Mouse (Mus musculus): ENCODE measurements around the gene Krt77. TPM values are rescaled to one million over a fixed set of nuclear protein-coding genes. Genes with fewer than 3 reads are reported as not detected.

Krt77 gene
- polyA plus RNA-seq, 1 experiment = 0.14 TPM

DNA sequence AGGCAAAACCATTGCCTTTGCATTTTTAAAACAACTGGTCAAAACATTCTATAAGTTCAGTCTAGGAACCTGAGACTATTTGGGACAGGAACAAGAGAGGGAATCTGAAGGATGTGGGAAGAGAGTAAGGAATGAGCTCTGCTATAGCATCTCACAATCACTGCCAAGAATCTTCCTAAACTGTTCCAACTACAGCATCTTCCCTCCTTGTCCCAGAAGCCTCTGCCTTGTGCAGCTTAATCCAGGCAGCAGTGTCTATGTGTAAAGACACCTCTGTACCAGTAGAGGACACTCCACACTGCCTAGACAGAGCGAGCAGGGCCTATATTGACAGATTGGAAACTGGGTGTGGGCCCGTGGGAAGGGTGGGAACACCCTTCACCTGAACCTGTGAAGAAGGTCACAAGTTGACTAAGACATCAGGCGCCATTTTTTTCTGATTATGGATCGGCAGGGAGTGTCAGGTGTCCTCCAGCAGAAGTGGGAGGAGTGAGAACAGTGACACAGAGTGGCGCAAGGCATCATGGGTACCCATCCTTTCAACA lies 34.6 kb downstream of the Krt77 start:
- DNase-seq (ENCODE audit: low spot score) = no peak

DNA sequence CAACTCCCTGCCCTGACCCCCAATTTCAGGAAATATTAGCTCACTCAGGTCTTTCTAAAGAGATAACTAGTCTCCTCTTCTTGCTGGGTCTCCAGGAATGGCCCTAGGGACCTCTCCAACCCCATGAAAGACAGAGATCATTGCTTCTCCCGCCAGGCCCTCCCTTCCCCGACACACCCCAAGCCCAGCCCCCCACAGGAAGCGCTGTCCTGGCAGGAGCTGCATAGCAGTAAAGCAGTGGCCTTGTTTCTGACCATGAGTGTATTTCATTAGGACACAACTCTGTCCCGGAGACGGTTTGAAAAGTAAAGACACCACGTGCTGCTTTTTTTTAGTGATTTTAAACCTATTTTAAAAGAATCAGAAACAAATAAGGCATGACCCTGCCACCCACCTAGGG lies 36.4 kb downstream of the Krt77 start:
- no peak for DNase-seq (ENCODE audit: low spot score)

DNA sequence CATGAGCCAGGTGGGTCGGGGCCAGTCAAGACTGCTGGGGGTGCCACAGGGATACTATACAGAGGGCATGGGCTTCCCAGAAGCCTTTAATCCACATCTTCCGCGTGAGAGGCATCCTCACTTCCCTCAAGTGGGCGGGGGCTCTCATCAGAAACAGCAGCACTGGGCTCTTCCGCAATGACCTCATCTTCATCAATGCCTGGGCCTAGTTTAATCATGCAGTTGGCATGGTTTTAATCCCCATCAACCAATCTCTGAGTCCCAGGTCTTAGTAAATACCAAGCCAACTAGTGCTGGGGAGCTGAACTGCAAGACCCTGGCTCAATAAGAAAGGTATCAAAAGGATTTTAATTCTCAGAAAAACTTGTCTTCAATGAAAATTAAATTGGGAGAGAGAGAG lies 40.1 kb downstream of the Krt77 start:
- no peak for DNase-seq (ENCODE audit: low spot score)

DNA sequence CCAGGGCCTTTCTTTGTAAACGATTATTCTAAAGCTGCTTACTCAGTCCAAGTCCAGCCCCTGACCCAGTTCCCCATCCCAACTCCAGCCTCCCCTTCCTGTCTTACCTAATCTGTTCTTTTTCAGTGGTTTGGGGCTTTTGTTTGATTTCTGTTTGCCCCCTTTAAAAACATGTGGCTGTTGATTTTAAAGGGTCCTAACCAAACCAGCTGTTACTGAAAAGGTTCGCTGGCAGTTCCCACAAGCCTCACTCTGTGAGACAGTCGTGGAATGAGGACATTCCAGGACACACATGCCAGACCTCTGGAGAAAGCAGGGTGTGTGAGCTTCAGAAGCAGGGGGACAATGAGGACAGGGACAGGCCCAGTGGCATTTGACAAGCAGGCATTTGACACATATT lies 47.7 kb downstream of the Krt77 start:
- DNase-seq (ENCODE audit: low spot score) = no peak

DNA sequence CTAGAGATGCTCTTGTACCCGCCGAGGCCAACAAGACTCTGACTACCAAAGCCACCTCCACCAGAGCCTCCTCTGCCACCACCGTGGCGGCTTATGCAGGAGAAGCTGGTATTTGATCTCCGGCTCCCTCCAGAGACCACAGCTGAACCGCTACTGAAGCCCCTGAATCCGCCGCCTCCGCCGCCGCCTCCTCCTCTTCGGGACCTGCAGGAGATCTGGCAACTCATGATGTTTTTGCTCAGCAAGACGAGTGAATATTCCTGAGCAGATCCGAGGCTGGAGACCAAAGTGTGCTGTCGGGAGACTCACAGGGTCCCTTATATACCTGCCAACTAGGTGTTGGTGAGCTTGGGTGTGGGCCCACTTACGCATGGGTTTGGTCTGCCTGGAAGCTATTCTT lies 51.6 kb downstream of the Krt77 start, which contains the start of gene Krt2:
Krt2 (minus strand) TSS at position 295 of the 400 bp plus-strand sequence.
- DNase-seq (ENCODE audit: low spot score) = no peak

Other genes starting within 250 kb of the Krt77 start
- gene Gm5414, start 241.5 kb downstream of the Krt77 start, polyA plus RNA-seq (2012; rRNA removed) = not detected in 2 replicates
- gene Gm5478, start 222.3 kb downstream of the Krt77 start, polyA plus RNA-seq (2012; rRNA removed) = not detected in 2 replicates
- not detected in 2 replicates for gene Krt6b, start 189.4 kb downstream of the Krt77 start, polyA plus RNA-seq (2012; rRNA removed)
- 0.03 TPM in 1 of 2 replicates, not detected in the other for gene Krt6a, start 175.4 kb downstream of the Krt77 start, polyA plus RNA-seq (2012; rRNA removed)
- gene Krt5, start 156.8 kb downstream of the Krt77 start, polyA plus RNA-seq (2012; rRNA removed) = 508 and 532 TPM in 2 replicates
- gene Krt71, start 126.6 kb downstream of the Krt77 start, polyA plus RNA-seq (2012; rRNA removed) = not detected in 2 replicates
- not detected in 2 replicates for gene Krt72, start 83.2 kb downstream of the Krt77 start, polyA plus RNA-seq (2012; rRNA removed)
- gene Krt73, start 67.4 kb downstream of the Krt77 start, polyA plus RNA-seq (2012; rRNA removed) = not detected in 2 replicates
- gene Krt2, start 51.5 kb downstream of the Krt77 start, polyA plus RNA-seq (2012; rRNA removed) = not detected in 2 replicates
- 1.9 and 2.6 TPM in 2 replicates for gene Krt1, start 18.9 kb downstream of the Krt77 start, polyA plus RNA-seq (2012; rRNA removed)
- gene Krt76, start 23.2 kb upstream of the Krt77 start, polyA plus RNA-seq (2012; rRNA removed) = 0.04 TPM in 1 of 2 replicates, not detected in the other
- gene Krt4, start 55.0 kb upstream of the Krt77 start, polyA plus RNA-seq (2012; rRNA removed) = 74.0 and 74.4 TPM in 2 replicates
- gene Krt79, start 70.6 kb upstream of the Krt77 start, polyA plus RNA-seq (2012; rRNA removed) = 1.5 and 1.9 TPM in 2 replicates
- 2.1 and 3.0 TPM in 2 replicates for gene Krt78, start 84.6 kb upstream of the Krt77 start, polyA plus RNA-seq (2012; rRNA removed)
- gene Krt8, start 134.8 kb upstream of the Krt77 start, polyA plus RNA-seq (2012; rRNA removed) = 382 and 417 TPM in 2 replicates
- gene Krt18, start 158.5 kb upstream of the Krt77 start, polyA plus RNA-seq (2012; rRNA removed) = 642 and 655 TPM in 2 replicates
- gene Eif4b, start 204.1 kb upstream of the Krt77 start, polyA plus RNA-seq (2012; rRNA removed) = 121 and 170 TPM in 2 replicates
- gene Tns2, start 230.7 kb upstream of the Krt77 start, polyA plus RNA-seq (2012; rRNA removed) = 69.2 and 107 TPM in 2 replicates